Mouse (Mus musculus): Measurements from ENCODE around the gene Thap2. TPM values are rescaled to one million over a fixed set of nuclear protein-coding genes. Genes with fewer than 3 reads are reported as not detected.

The Thap2 gene
- total and polyA plus RNA-seq, 3 experiments = 5.8 to 5.9 TPM; not detected in 1

DNA sequence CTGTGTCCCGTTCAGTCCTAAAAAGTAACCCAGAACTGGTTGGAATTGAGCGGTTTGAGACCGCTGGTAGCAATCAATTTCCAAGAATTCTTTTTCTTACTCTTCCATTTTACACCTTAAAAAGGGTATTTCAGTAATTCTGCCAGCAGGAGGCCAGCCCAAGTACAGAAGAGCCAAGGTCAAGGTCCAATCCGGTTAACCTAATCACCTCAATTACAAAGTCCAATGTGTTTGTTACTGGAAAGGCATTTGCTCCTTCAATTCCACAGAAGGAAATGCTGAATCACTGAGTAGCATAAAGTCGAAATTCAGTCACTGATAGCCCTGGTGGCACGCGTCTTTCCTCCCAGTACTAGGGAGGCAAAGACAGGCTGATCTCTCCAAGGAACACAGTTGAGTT lies 25.2 kb downstream of the Thap2 start:
- Histone ChIP-seq H3K9ac (ENCODE audit: control insufficient read depth, low read depth, low read length, poor library complexity, severe bottlenecking) (no peak overlapping the region), H3K9me3 (replicated peaks; ENCODE audit: insufficient read depth, low read length) (no peaks in the 10 kb centered on the region), H3K79me2 (ENCODE audit: control insufficient read depth, insufficient read depth, low read length, poor library complexity) (no peaks in the 10 kb centered on the region), H3K4me1 (ENCODE audit: control insufficient read depth in 1 of 2, insufficient read depth in 2 of 2, low read length in 2 of 2) (peaks cover 0 to 10% of the 10 kb centered on the region in 2 experiments; a peak in 1 of 4 replicates), H3K27me3 (ENCODE audit: control insufficient read depth in 1 of 2, insufficient read depth in 2 of 2, low read length in 2 of 2) (no peaks in the 10 kb centered on the region), H3K36me3 (ENCODE audit: control insufficient read depth in 1 of 2, insufficient read depth in 2 of 2, low read length in 2 of 2) (peaks cover 0 to 8% of the 10 kb centered on the region in 2 experiments; a peak in 2 of 4 replicates), H3K27ac (ENCODE audit: control insufficient read depth, low read depth, low read length) (no peak overlapping the region), H3K4me3 (ENCODE audit: control insufficient read depth in 1 of 2, insufficient read depth in 1 of 2, low read depth in 2 of 2, low read length in 2 of 2) (no peak overlapping the region)
- TF ChIP-seq POLR2AphosphoS5 (IDR thresholded peaks at IDR 0.05; ENCODE audit: borderline replicate concordance, low read depth, low read length) (no peak), CTCF (IDR thresholded peaks at IDR 0.05 in 2 of 3, conservative IDR thresholded peaks at IDR 0.05 in 1 of 3; ENCODE audit: control insufficient read depth in 1 of 3, insufficient read depth in 1 of 3, low read depth in 2 of 3, low read length in 3 of 3, poor library complexity in 1 of 3, severe bottlenecking in 1 of 3) (peak in 1 of 3 experiments; percentile 13; a peak in 1 of 6 replicates), MXI1 (IDR thresholded peaks at IDR 0.05; ENCODE audit: low read depth, low read length) (no peak)
- no peak for DNase-seq (ENCODE audit: low read depth, low spot score)

DNA sequence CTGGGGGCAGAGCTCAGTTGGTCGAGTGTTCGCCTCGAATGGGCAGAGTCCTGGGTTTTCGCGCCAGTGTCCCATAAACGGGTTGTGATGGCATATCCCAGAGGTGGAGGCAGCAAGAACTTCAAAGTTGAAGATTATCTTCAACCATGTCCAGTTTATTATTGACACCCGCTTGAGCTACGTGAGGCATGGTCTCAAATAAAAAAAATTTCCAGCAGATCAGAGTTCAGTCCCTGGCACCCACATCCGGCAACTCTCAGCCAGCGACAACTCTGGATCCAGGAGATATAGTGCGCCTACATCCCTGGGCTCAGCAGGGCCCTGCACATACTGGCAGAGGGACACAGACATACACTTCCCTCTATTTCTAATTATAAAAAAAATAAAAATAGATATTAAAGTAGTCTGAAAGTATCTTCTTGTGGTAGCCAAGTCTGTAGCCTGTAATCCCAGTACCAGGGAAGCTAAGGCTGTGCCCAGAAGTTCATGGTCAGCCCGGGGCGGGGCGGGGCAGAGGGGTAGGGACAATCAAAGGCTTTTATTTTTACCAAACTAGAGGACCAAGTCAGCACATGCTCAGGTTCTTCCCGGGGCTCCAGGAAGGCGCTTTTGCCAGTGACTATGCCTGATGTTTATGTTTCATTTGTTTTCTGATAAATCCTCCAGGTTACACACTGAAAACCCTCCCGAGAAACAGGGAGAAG lies 25.9 kb downstream of the Thap2 start:
- Histone ChIP-seq H3K9me3 (replicated peaks; ENCODE audit: insufficient read depth, low read length) (no peaks in the 10 kb centered on the region), H3K36me3 (ENCODE audit: control insufficient read depth in 1 of 2, insufficient read depth in 2 of 2, low read length in 2 of 2) (peaks cover 0 to 1% of the 10 kb centered on the region in 2 experiments; a peak in 1 of 4 replicates), H3K9ac (ENCODE audit: control insufficient read depth, low read depth, low read length, poor library complexity, severe bottlenecking) (no peak overlapping the region), H3K4me1 (ENCODE audit: control insufficient read depth in 1 of 2, insufficient read depth in 2 of 2, low read length in 2 of 2) (peaks cover 0 to 6% of the 10 kb centered on the region in 2 experiments; a peak in 1 of 4 replicates), H3K27ac (ENCODE audit: control insufficient read depth, low read depth, low read length) (no peak overlapping the region), H3K27me3 (ENCODE audit: control insufficient read depth in 1 of 2, insufficient read depth in 2 of 2, low read length in 2 of 2) (no peaks in the 10 kb centered on the region), H3K79me2 (ENCODE audit: control insufficient read depth, insufficient read depth, low read length, poor library complexity) (no peaks in the 10 kb centered on the region), H3K4me3 (ENCODE audit: control insufficient read depth in 1 of 2, insufficient read depth in 1 of 2, low read depth in 2 of 2, low read length in 2 of 2) (no peak overlapping the region)
- no peak for DNase-seq (ENCODE audit: low read depth, low spot score)
- TF ChIP-seq EP300 (IDR thresholded peaks at IDR 0.05; ENCODE audit: low read depth in 1 of 2, low read length in 2 of 2) (no peak), ZMIZ1 (IDR thresholded peaks at IDR 0.05; ENCODE audit: low read depth, low read length) (no peak), GATA1 (IDR thresholded peaks at IDR 0.05; ENCODE audit: low read depth, low read length) (no peak), ZKSCAN1 (IDR thresholded peaks at IDR 0.05; ENCODE audit: low read depth, low read length) (no peak), RAD21 (IDR thresholded peaks at IDR 0.05; ENCODE audit: low read depth, low read length) (no peak), HCFC1 (IDR thresholded peaks at IDR 0.05; ENCODE audit: low read depth, low read length) (no peak), ETS1 (IDR thresholded peaks at IDR 0.05; ENCODE audit: low read depth, low read length) (no peak), MAX (IDR thresholded peaks at IDR 0.05; ENCODE audit: low read length) (no peak), POLR2AphosphoS5 (IDR thresholded peaks at IDR 0.05; ENCODE audit: borderline replicate concordance, low read depth, low read length) (no peak), CHD1 (IDR thresholded peaks at IDR 0.05; ENCODE audit: low read depth, low read length) (no peak), ZC3H11A (IDR thresholded peaks at IDR 0.05; ENCODE audit: low read depth, low read length) (no peak), POLR2AphosphoS2 (IDR thresholded peaks at IDR 0.05; ENCODE audit: low read length) (no peak), MXI1 (IDR thresholded peaks at IDR 0.05; ENCODE audit: low read depth, low read length) (no peak), USF2 (IDR thresholded peaks at IDR 0.05; ENCODE audit: borderline replicate concordance in 1 of 2, insufficient read depth in 1 of 2, low read depth in 1 of 2, low read length in 2 of 2) (no peak), ZNF384 (IDR thresholded peaks at IDR 0.05; ENCODE audit: low read depth, low read length) (no peak), RCOR1 (IDR thresholded peaks at IDR 0.05; ENCODE audit: low read depth, low read length) (no peak), GABPA (IDR thresholded peaks at IDR 0.05; ENCODE audit: low read depth, low read length) (no peak), CHD2 (IDR thresholded peaks at IDR 0.05; ENCODE audit: low read length) (no peak)
